Mouse (Mus musculus): ENCODE data around the gene Wipf1. TPM values are rescaled to one million over a fixed set of nuclear protein-coding genes. Genes with fewer than 3 reads are reported as not detected.

Wipf1 gene
- 6.8 and 7.8 TPM in 2 replicates for polyA plus RNA-seq (2016; fragmentation: Nextera tagmentation; extraction: Ambion mirVana)

GRCm38 (mm10) chr2:73529356-73530330 is at the start of gene Wipf1:
TSS of gene Wipf1 (minus strand) at chr2:73529734.
- peak within 1 kb of the TSS; percentile 78 for H3K4me3 ChIP-seq
- no peak for DNase-seq (ENCODE audit: low spot score)

GRCm38 (mm10) chr2:73579168-73579567 is 49.6 kb upstream of the Wipf1 start:
- H3K4me1 ChIP-seq: peaks cover 3% of the 10 kb centered on the region; the same call in 1 of the 2 replicates
- no peaks in the 10 kb centered on the region for H3K27me3 ChIP-seq (ENCODE audit: insufficient read depth, poor library complexity, severe bottlenecking)
- no peaks in the 10 kb centered on the region for H3K9me3 ChIP-seq
- no peak for DNase-seq (ENCODE audit: low spot score)
- WGBS: 39% methylated on average over 5 of the region's 5 CpGs
- no peaks in the 10 kb centered on the region for H3K36me3 ChIP-seq
- no peak overlapping the region for H3K27ac ChIP-seq
- H3K4me3 ChIP-seq: no peak overlapping the region

More at GRCm38 (mm10) chr2:73529356-73530330, at the start of gene Wipf1:
- Histone ChIP-seq H3K27me3 (ENCODE audit: insufficient read depth, poor library complexity, severe bottlenecking) (no peaks in the 10 kb centered on the region), H3K4me1 (0 out of 2 replicates have a peak, but pooled peaks cover 9% of the 10 kb centered on the region), H3K36me3 (0 out of 2 replicates have a peak, but pooled peaks cover 2% of the 10 kb centered on the region), H3K27ac (peak within 1 kb of the TSS; percentile 95), H3K9me3 (no peaks in the 10 kb centered on the region)
- 3% methylated on average over 59 of the region's 66 CpGs for WGBS

- no peak for DNase-seq (ENCODE audit: low spot score)
- Histone ChIP-seq H3K27me3 (ENCODE audit: insufficient read depth, poor library complexity, severe bottlenecking) (no peaks in the 10 kb centered on the region), H3K4me1 (peaks cover 12% of the 10 kb centered on the region), H3K4me3 (no peak overlapping the region), H3K9me3 (no peaks in the 10 kb centered on the region), H3K27ac (no peak overlapping the region), H3K36me3 (no peaks in the 10 kb centered on the region)
- WGBS: 75% methylated on average over 6 of the region's 6 CpGs
These were observed 44.9 kb upstream of the Wipf1 start for GRCm38 (mm10) chr2:73574418-73574817.

- H3K9me3 ChIP-seq: no peaks in the 10 kb centered on the region
- no peaks in the 10 kb centered on the region for H3K27me3 ChIP-seq (ENCODE audit: insufficient read depth, poor library complexity, severe bottlenecking)
- 87% methylated on average over 4 of the region's 4 CpGs for WGBS
- H3K4me1 ChIP-seq: peaks cover 12% of the 10 kb centered on the region
- H3K4me3 ChIP-seq: no peak overlapping the region
- no peak overlapping the region for H3K27ac ChIP-seq
- no peak for DNase-seq (ENCODE audit: low spot score)
- H3K36me3 ChIP-seq: no peaks in the 10 kb centered on the region
These were observed 44.0 kb upstream of the Wipf1 start for GRCm38 (mm10) chr2:73573556-73573955.

GRCm38 (mm10) chr2:73572539-73573372 is 43.2 kb upstream of the Wipf1 start:
- H3K27ac ChIP-seq: no peak overlapping the region

GRCm38 (mm10) chr2:73571901-73572300 is 42.4 kb upstream of the Wipf1 start:
- H3K9me3 ChIP-seq: no peaks in the 10 kb centered on the region
- no peak overlapping the region for H3K27ac ChIP-seq
- H3K27me3 ChIP-seq (ENCODE audit: insufficient read depth, poor library complexity, severe bottlenecking): peaks cover 7% of the 10 kb centered on the region; the same call in 1 of the 2 replicates
- no peak for DNase-seq (ENCODE audit: low spot score)
- H3K4me3 ChIP-seq: no peak overlapping the region
- whole genome bisulfite sequencing: 71% methylated on average over 6 of the region's 6 CpGs
- H3K4me1 ChIP-seq: peaks cover 12% of the 10 kb centered on the region
- no peaks in the 10 kb centered on the region for H3K36me3 ChIP-seq

More at GRCm38 (mm10) chr2:73572539-73573372, 43.2 kb upstream of the Wipf1 start:
- Histone ChIP-seq H3K4me3 (peak overlapping the region; percentile 42), H3K9me3 (no peaks in the 10 kb centered on the region), H3K36me3 (no peaks in the 10 kb centered on the region), H3K27me3 (ENCODE audit: insufficient read depth, poor library complexity, severe bottlenecking) (peaks cover 7% of the 10 kb centered on the region; the same call in 1 of the 2 replicates), H3K4me1 (peaks cover 12% of the 10 kb centered on the region)
- 36% methylated on average over 23 of the region's 23 CpGs for WGBS
- DNase-seq (ENCODE audit: low spot score): peak; percentile 85

GRCm38 (mm10) chr2:73571304-73571703 is 41.8 kb upstream of the Wipf1 start:
- no peak for DNase-seq (ENCODE audit: low spot score)
- WGBS: 91% methylated on average over 9 of the region's 9 CpGs
- Histone ChIP-seq H3K9me3 (no peaks in the 10 kb centered on the region), H3K36me3 (no peaks in the 10 kb centered on the region), H3K4me3 (no peak overlapping the region), H3K4me1 (peaks cover 12% of the 10 kb centered on the region), H3K27ac (no peak overlapping the region), H3K27me3 (ENCODE audit: insufficient read depth, poor library complexity, severe bottlenecking) (peaks cover 7% of the 10 kb centered on the region; the same call in 1 of the 2 replicates)

GRCm38 (mm10) chr2:73566989-73567605 is 37.6 kb upstream of the Wipf1 start:
- peak overlapping the region; percentile 37; the same call in 1 of the 2 replicates for H3K4me3 ChIP-seq
- H3K27ac ChIP-seq: no peak overlapping the region
- H3K36me3 ChIP-seq: no peaks in the 10 kb centered on the region
- H3K27me3 ChIP-seq (ENCODE audit: insufficient read depth, poor library complexity, severe bottlenecking): peaks cover 7% of the 10 kb centered on the region; the same call in 1 of the 2 replicates
- no peaks in the 10 kb centered on the region for H3K9me3 ChIP-seq
- DNase-seq (ENCODE audit: low spot score): no peak
- no peaks in the 10 kb centered on the region for H3K4me1 ChIP-seq
- 20% methylated on average over 8 of the region's 8 CpGs for WGBS

GRCm38 (mm10) chr2:73566162-73566561 is 36.6 kb upstream of the Wipf1 start:
- Histone ChIP-seq H3K9me3 (no peaks in the 10 kb centered on the region), H3K4me1 (peaks cover 9% of the 10 kb centered on the region; the same call in 1 of the 2 replicates), H3K27ac (no peak overlapping the region), H3K27me3 (ENCODE audit: insufficient read depth, poor library complexity, severe bottlenecking) (peaks cover 7% of the 10 kb centered on the region; the same call in 1 of the 2 replicates), H3K36me3 (no peaks in the 10 kb centered on the region), H3K4me3 (no peak overlapping the region)
- WGBS: 27% methylated on average over 7 of the region's 7 CpGs
- no peak for DNase-seq (ENCODE audit: low spot score)

GRCm38 (mm10) chr2:73563690-73564089 is 34.2 kb upstream of the Wipf1 start:
- H3K27ac ChIP-seq: no peak overlapping the region
- DNase-seq (ENCODE audit: low spot score): no peak

GRCm38 (mm10) chr2:73562656-73563055 is 33.1 kb upstream of the Wipf1 start:
- DNase-seq (ENCODE audit: low spot score): no peak
- no peak overlapping the region for H3K27ac ChIP-seq
- no peaks in the 10 kb centered on the region for H3K9me3 ChIP-seq
- H3K4me1 ChIP-seq: peaks cover 14% of the 10 kb centered on the region; the same call in 1 of the 2 replicates
- 89% methylated on average over 9 of the region's 9 CpGs for whole genome bisulfite sequencing
- no peaks in the 10 kb centered on the region for H3K36me3 ChIP-seq
- H3K27me3 ChIP-seq (ENCODE audit: insufficient read depth, poor library complexity, severe bottlenecking): no peaks in the 10 kb centered on the region
- H3K4me3 ChIP-seq: no peak overlapping the region

More at GRCm38 (mm10) chr2:73563690-73564089, 34.2 kb upstream of the Wipf1 start:
- Histone ChIP-seq H3K27me3 (ENCODE audit: insufficient read depth, poor library complexity, severe bottlenecking) (peaks cover 7% of the 10 kb centered on the region; the same call in 1 of the 2 replicates), H3K4me3 (no peak overlapping the region), H3K4me1 (peaks cover 14% of the 10 kb centered on the region; the same call in 1 of the 2 replicates), H3K36me3 (no peaks in the 10 kb centered on the region), H3K9me3 (no peaks in the 10 kb centered on the region)
- 61% methylated on average over 7 of the region's 7 CpGs for WGBS

GRCm38 (mm10) chr2:73561665-73562063 is 32.1 kb upstream of the Wipf1 start:
- H3K36me3 ChIP-seq: no peaks in the 10 kb centered on the region
- peaks cover 14% of the 10 kb centered on the region; the same call in 1 of the 2 replicates for H3K4me1 ChIP-seq
- peak overlapping the region; percentile 8; the same call in 1 of the 2 replicates for H3K27ac ChIP-seq
- no peaks in the 10 kb centered on the region for H3K9me3 ChIP-seq
- 7% methylated on average over 8 of the region's 8 CpGs for WGBS
- peak overlapping the region; percentile 60 for H3K4me3 ChIP-seq
- no peaks in the 10 kb centered on the region for H3K27me3 ChIP-seq (ENCODE audit: insufficient read depth, poor library complexity, severe bottlenecking)
- DNase-seq (ENCODE audit: low spot score): no peak
